Mouse (Mus musculus): ENCODE measurements around the gene Pop7. TPM values are rescaled to one million over a fixed set of nuclear protein-coding genes. Genes with fewer than 3 reads are reported as not detected.

Gene Pop7
- polyA plus RNA-seq (2014; fragmentation: Illumina TruSeq; extraction: RNeasy Lipid Tissue Mini Kit (QIAGEN cat#74804); ENCODE audit: low read depth, low replicate concordance): not detected

GRCm38 (mm10) chr5:137501709-137502666 lies at the start of gene Pop7:
Pop7 (minus strand) TSS chr5:137502518.

GRCm38 (mm10) chr5:137533117-137533827 lies 31.0 kb upstream of the Pop7 start, which contains the start of the genes Epo and Gnb2:
Epo (minus strand) TSS chr5:137533242.
Gnb2 (minus strand) TSS chr5:137533510.

GRCm38 (mm10) chr5:137518436-137518835 lies 16.1 kb upstream of the Pop7 start, which contains the start of gene Gigyf1:
Gigyf1 (plus strand) TSS chr5:137518548.

GRCm38 (mm10) chr5:137476964-137477363 lies 25.4 kb downstream of the Pop7 start, which contains the start of gene Zan:
Zan (minus strand) TSS chr5:137477064.

Other genes starting within 250 kb of the Pop7 start
- not detected for gene Ache, start 215.0 kb downstream of the Pop7 start, polyA plus RNA-seq (2014; fragmentation: Illumina TruSeq; extraction: RNeasy Lipid Tissue Mini Kit (QIAGEN cat#74804); ENCODE audit: low read depth, low replicate concordance)
- 0.93 TPM for gene Ufsp1, start 207.9 kb downstream of the Pop7 start, polyA plus RNA-seq (2014; fragmentation: Illumina TruSeq; extraction: RNeasy Lipid Tissue Mini Kit (QIAGEN cat#74804); ENCODE audit: low read depth, low replicate concordance)
- 19.3 TPM for gene Srrt, start 194.8 kb downstream of the Pop7 start, polyA plus RNA-seq (2014; fragmentation: Illumina TruSeq; extraction: RNeasy Lipid Tissue Mini Kit (QIAGEN cat#74804); ENCODE audit: low read depth, low replicate concordance)
- 0.19 TPM for gene Trip6, start 188.1 kb downstream of the Pop7 start, polyA plus RNA-seq (2014; fragmentation: Illumina TruSeq; extraction: RNeasy Lipid Tissue Mini Kit (QIAGEN cat#74804); ENCODE audit: low read depth, low replicate concordance)
- gene Slc12a9, start 168.9 kb downstream of the Pop7 start, polyA plus RNA-seq (2014; fragmentation: Illumina TruSeq; extraction: RNeasy Lipid Tissue Mini Kit (QIAGEN cat#74804); ENCODE audit: low read depth, low replicate concordance): 0.21 TPM
- gene Ephb4, start 152.4 kb downstream of the Pop7 start, polyA plus RNA-seq (2014; fragmentation: Illumina TruSeq; extraction: RNeasy Lipid Tissue Mini Kit (QIAGEN cat#74804); ENCODE audit: low read depth, low replicate concordance): 2.0 TPM
- gene Zan, start 25.5 kb downstream of the Pop7 start, polyA plus RNA-seq (2014; fragmentation: Illumina TruSeq; extraction: RNeasy Lipid Tissue Mini Kit (QIAGEN cat#74804); ENCODE audit: low read depth, low replicate concordance): not detected
- 1.5 TPM for gene Gigyf1, start 16.0 kb upstream of the Pop7 start, polyA plus RNA-seq (2014; fragmentation: Illumina TruSeq; extraction: RNeasy Lipid Tissue Mini Kit (QIAGEN cat#74804); ENCODE audit: low read depth, low replicate concordance)
- not detected for gene Epo, start 30.7 kb upstream of the Pop7 start, polyA plus RNA-seq (2014; fragmentation: Illumina TruSeq; extraction: RNeasy Lipid Tissue Mini Kit (QIAGEN cat#74804); ENCODE audit: low read depth, low replicate concordance)
- gene Gnb2, start 31.0 kb upstream of the Pop7 start, polyA plus RNA-seq (2014; fragmentation: Illumina TruSeq; extraction: RNeasy Lipid Tissue Mini Kit (QIAGEN cat#74804); ENCODE audit: low read depth, low replicate concordance): 5.5 TPM
- gene Actl6b, start 51.0 kb upstream of the Pop7 start, polyA plus RNA-seq (2014; fragmentation: Illumina TruSeq; extraction: RNeasy Lipid Tissue Mini Kit (QIAGEN cat#74804); ENCODE audit: low read depth, low replicate concordance): not detected
- gene Tfr2, start 67.3 kb upstream of the Pop7 start, polyA plus RNA-seq (2014; fragmentation: Illumina TruSeq; extraction: RNeasy Lipid Tissue Mini Kit (QIAGEN cat#74804); ENCODE audit: low read depth, low replicate concordance): 32.0 TPM
- 1.3 TPM for gene Mospd3, start 98.5 kb upstream of the Pop7 start, polyA plus RNA-seq (2014; fragmentation: Illumina TruSeq; extraction: RNeasy Lipid Tissue Mini Kit (QIAGEN cat#74804); ENCODE audit: low read depth, low replicate concordance)
- 0.64 TPM for gene Pcolce, start 111.3 kb upstream of the Pop7 start, polyA plus RNA-seq (2014; fragmentation: Illumina TruSeq; extraction: RNeasy Lipid Tissue Mini Kit (QIAGEN cat#74804); ENCODE audit: low read depth, low replicate concordance)
- gene Fbxo24, start 126.5 kb upstream of the Pop7 start, polyA plus RNA-seq (2014; fragmentation: Illumina TruSeq; extraction: RNeasy Lipid Tissue Mini Kit (QIAGEN cat#74804); ENCODE audit: low read depth, low replicate concordance): not detected
- 0.40 TPM for gene Lrch4, start 126.6 kb upstream of the Pop7 start, polyA plus RNA-seq (2014; fragmentation: Illumina TruSeq; extraction: RNeasy Lipid Tissue Mini Kit (QIAGEN cat#74804); ENCODE audit: low read depth, low replicate concordance)
- not detected for gene Gm20605, start 126.7 kb upstream of the Pop7 start, polyA plus RNA-seq (2014; fragmentation: Illumina TruSeq; extraction: RNeasy Lipid Tissue Mini Kit (QIAGEN cat#74804); ENCODE audit: low read depth, low replicate concordance)
- not detected for gene Sap25, start 138.8 kb upstream of the Pop7 start, polyA plus RNA-seq (2014; fragmentation: Illumina TruSeq; extraction: RNeasy Lipid Tissue Mini Kit (QIAGEN cat#74804); ENCODE audit: low read depth, low replicate concordance)
- not detected for gene Irs3, start 143.2 kb upstream of the Pop7 start, polyA plus RNA-seq (2014; fragmentation: Illumina TruSeq; extraction: RNeasy Lipid Tissue Mini Kit (QIAGEN cat#74804); ENCODE audit: low read depth, low replicate concordance)
- 10.3 TPM for gene Agfg2, start 182.2 kb upstream of the Pop7 start, polyA plus RNA-seq (2014; fragmentation: Illumina TruSeq; extraction: RNeasy Lipid Tissue Mini Kit (QIAGEN cat#74804); ENCODE audit: low read depth, low replicate concordance)
- gene Nyap1, start 239.1 kb upstream of the Pop7 start, polyA plus RNA-seq (2014; fragmentation: Illumina TruSeq; extraction: RNeasy Lipid Tissue Mini Kit (QIAGEN cat#74804); ENCODE audit: low read depth, low replicate concordance): not detected
- 0.79 TPM for gene Tsc22d4, start 243.2 kb upstream of the Pop7 start, polyA plus RNA-seq (2014; fragmentation: Illumina TruSeq; extraction: RNeasy Lipid Tissue Mini Kit (QIAGEN cat#74804); ENCODE audit: low read depth, low replicate concordance)

Measured in liver, adult 10 weeks (tissue).